Comparison of ENCODE assay signal across 9 mouse cellular contexts in genomic region chr12:111275150-111275841, GRCm38 (mm10). TPM values are rescaled to one million over a fixed set of nuclear protein-coding genes. Genes with fewer than 3 reads are reported as not detected.
DNase-seq lines count a peak whose midpoint lies in the region; ATAC-seq and TF ChIP-seq lines count a peak whose summit lies in the region.
"Had no signal": no experiment of that assay in that cellular context is flagged by ENCODE, and none has a peak within 500 bp of the region (broad histone marks: within the 10 kb centered on the region; RNA-seq: fewer than 3 reads in every experiment).

No protein-coding gene starts in this region.

- peaks cover 47% of the 10 kb centered on the region for H3K27me3 ChIP-seq in intestine, postnatal 0 days (replicated peaks; ENCODE audit: control insufficient read depth, insufficient read depth, low read length)
- H3K27me3 ChIP-seq in neural tube, embryonic 15.5 days (replicated peaks): peaks cover 71% of the 10 kb centered on the region

- 0 out of 2 replicates have a peak, but pooled peaks cover 7% of the 10 kb centered on the region for H3K4me1 ChIP-seq in intestine, postnatal 0 days (replicated peaks; ENCODE audit: control insufficient read depth, insufficient read depth, low read length)
- peaks cover 35% of the 10 kb centered on the region for H3K4me1 ChIP-seq in neural tube, embryonic 15.5 days

- no peak for ATAC-seq in cerebellum, adult (ENCODE audit: insufficient number of reproducible peaks, low FRiP score, low TSS enrichment)
- ATAC-seq in intestine, postnatal 0 days: no peak
- peak; percentile 45; the same call in 1 of the 2 replicates for ATAC-seq in neural tube, embryonic 15.5 days (ENCODE audit: low FRiP score)

- peaks cover 37% of the 10 kb centered on the region for H3K36me3 ChIP-seq in intestine, postnatal 0 days (ENCODE audit: control insufficient read depth, insufficient read depth)
- no peaks in the 10 kb centered on the region for H3K36me3 ChIP-seq in neural tube, embryonic 15.5 days

- peak overlapping the region; percentile 31 for H3K4me3 ChIP-seq in intestine, postnatal 0 days (ENCODE audit: low read depth, low read length)
- H3K4me3 ChIP-seq in neural tube, embryonic 15.5 days (replicated peaks): peak overlapping the region; percentile 43

- 29% methylated on average over 55 of the region's 58 CpGs for WGBS in intestine, postnatal 0 days
- 5% methylated on average over 58 of the region's 58 CpGs for WGBS in neural tube, embryonic 15.5 days

- no peaks in the 10 kb centered on the region for H3K9me3 ChIP-seq in intestine, postnatal 0 days (ENCODE audit: control insufficient read depth)
- no peaks in the 10 kb centered on the region for H3K9me3 ChIP-seq in neural tube, embryonic 15.5 days (replicated peaks)

- no peak overlapping the region for H3K27ac ChIP-seq in intestine, postnatal 0 days (ENCODE audit: low read depth, low read length)
- no peak overlapping the region for H3K27ac ChIP-seq in neural tube, embryonic 15.5 days (replicated peaks)

- TF ChIP-seq CTCF in intestine, postnatal 0 days (IDR thresholded peaks at IDR 0.05; ENCODE audit: low read depth): no peak

- H3K9ac ChIP-seq in intestine, postnatal 0 days (ENCODE audit: low read depth, low read length): no peak overlapping the region
- H3K9ac ChIP-seq in neural tube, embryonic 15.5 days (replicated peaks): peak overlapping the region; percentile 47

- peak overlapping the region; percentile 54 for H3K4me2 ChIP-seq in intestine, postnatal 0 days (replicated peaks; ENCODE audit: low read depth)
- peak overlapping the region; percentile 76 for H3K4me2 ChIP-seq in neural tube, embryonic 15.5 days

- peak; percentile 40 to 49 for DNase-seq in cerebellum, postnatal 10 days
- peak; percentile 42 for DNase-seq in ovary, postnatal 36 days (ENCODE audit: low spot score)
- DNase-seq in ovary, postnatal 14 days (ENCODE audit: low spot score): no peak
- no peak for DNase-seq in left cerebral cortex, adult 8-10 months (ENCODE audit: low spot score in 2 of 2)
- no peak for DNase-seq in thymus, postnatal 25 days

RNA-seq across cellular contexts. Expression of gene Amn, which starts 4.4 kb away (rescaled TPM):
- polyA plus RNA-seq in intestine, postnatal 0 days (2015; fragmentation: Nextera tagmentation; extraction: Ambion mirVana): 528 and 608 TPM in 2 replicates
- 45.9 and 50.2 TPM in 2 replicates for polyA plus RNA-seq in neural tube, embryonic 15.5 days (2015; fragmentation: Nextera tagmentation; extraction: Ambion mirVana)
- total RNA-seq in left cerebral cortex, adult 8-10 months (2022): 10 to 100 TPM; 10.1 to 15.5 (median 11.6) TPM
- total RNA-seq: common myeloid progenitor, adult 5-6 weeks had no signal

Comparison
In these comparisons a context has a peak if more than half of its experiments do, and no peak if none do; other contexts are left out.
1. DNase-seq: peak in cerebellum, postnatal 10 days (2 of 2) and ovary, postnatal 36 days (single experiment); none in ovary, postnatal 14 days (single experiment), left cerebral cortex, adult 8-10 months (0 of 2) and thymus, postnatal 25 days (single experiment).
2. RNA of gene Amn, which starts 4.4 kb away (polyA plus RNA-seq): 528 to 608 TPM in intestine, postnatal 0 days; 45.9 to 50.2 TPM in neural tube, embryonic 15.5 days; every median in the first group is over 10 times any median in the second.